In the genomic region with DNA sequence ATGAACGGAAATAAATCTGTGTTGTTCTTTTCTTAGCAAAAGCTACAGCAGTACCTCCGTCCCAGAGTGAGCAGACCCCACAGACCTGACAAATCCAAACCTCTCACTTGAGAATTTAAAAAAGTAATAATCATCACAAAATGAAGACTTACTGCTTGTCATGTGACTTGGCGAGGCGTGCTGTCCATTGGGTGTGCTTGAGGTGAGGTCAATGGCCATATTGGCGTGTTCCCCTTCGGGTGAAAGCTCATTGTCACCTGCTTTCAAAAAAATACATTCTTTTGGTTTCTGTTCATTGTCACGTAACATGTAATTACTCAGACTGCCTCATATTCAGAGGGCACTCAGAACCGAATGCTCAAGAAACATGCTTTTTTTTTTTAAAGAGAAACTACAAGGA, we compare ENCODE assay signal across 23 mouse cellular contexts. TPM values are rescaled to one million over a fixed set of nuclear protein-coding genes. Genes with fewer than 3 reads are reported as not detected.
A peak's percentile ranks its signal among the peaks of the same experiment; 100 is the strongest.
DNase-seq lines count a peak whose midpoint lies in the region; ATAC-seq and TF ChIP-seq lines count a peak whose summit lies in the region.
"Had no signal": no experiment of that assay in that cellular context is flagged by ENCODE, and none has a peak within 500 bp of the region (broad histone marks: within the 10 kb centered on the region; RNA-seq: fewer than 3 reads in every experiment).

No protein-coding gene starts in this region.

- H3K4me2 ChIP-seq in hindbrain, embryonic 12.5 days (replicated peaks), result no peak overlapping the region
- H3K4me2 ChIP-seq in midbrain, embryonic 16.5 days (ENCODE audit: low read length), result no peak overlapping the region
- H3K4me2 ChIP-seq: embryonic facial prominence, embryonic 15.5 days; hindbrain, embryonic 14.5 days; liver, embryonic 15.5 days; midbrain, embryonic 13.5 days; neural tube, embryonic 12.5 days had no signal

- no peaks in the 10 kb centered on the region for H3K9me3 ChIP-seq in hindbrain, embryonic 12.5 days (replicated peaks)
- no peaks in the 10 kb centered on the region for H3K9me3 ChIP-seq in midbrain, embryonic 16.5 days (replicated peaks; ENCODE audit: control insufficient read depth, low read length, poor library complexity, severe bottlenecking)
- H3K9me3 ChIP-seq: embryonic facial prominence, embryonic 15.5 days; heart, embryonic 10.5 days; limb, embryonic 10.5 days; liver, embryonic 15.5 days; midbrain, embryonic 13.5 days; neural tube, embryonic 12.5 days had no signal

- no peak for TF ChIP-seq POLR2A in thymus, adult 2 months (IDR thresholded peaks at IDR 0.05; ENCODE audit: control insufficient read depth, extremely low read depth, insufficient read depth, low read length, poor library complexity)
- no peak for TF ChIP-seq POLR2A in bone marrow, adult 2 months (IDR thresholded peaks at IDR 0.05; ENCODE audit: borderline replicate concordance, control insufficient read depth, low read depth, low read length)

- ATAC-seq in megakaryocyte, adult 5-6 weeks (ENCODE audit: poor library complexity, severe bottlenecking), result 0 out of 2 replicates have a peak, but pooled peaks have one; percentile 12
- no peak for ATAC-seq in hindbrain, embryonic 12.5 days (ENCODE audit: low FRiP score)
- ATAC-seq in midbrain, embryonic 16.5 days, result no peak
- ATAC-seq: midbrain, embryonic 13.5 days had no signal

- H3K27ac ChIP-seq in thymus, adult 2 months (ENCODE audit: control insufficient read depth, insufficient read depth, low read length), result no peak overlapping the region
- no peak overlapping the region for H3K27ac ChIP-seq in bone marrow, adult 2 months (ENCODE audit: control insufficient read depth, insufficient read depth, low read depth, low read length, poor library complexity)
- no peak overlapping the region for H3K27ac ChIP-seq in hindbrain, embryonic 12.5 days
- H3K27ac ChIP-seq in midbrain, embryonic 16.5 days (ENCODE audit: low read length), result no peak overlapping the region
- H3K27ac ChIP-seq: embryonic facial prominence, embryonic 15.5 days; heart, embryonic 10.5 days; hindbrain, embryonic 14.5 days; kidney, postnatal 0 days; limb, embryonic 10.5 days; liver, embryonic 15.5 days; midbrain, embryonic 13.5 days; neural tube, embryonic 12.5 days had no signal

- WGBS in thymus, adult 2 months, result 29% methylated on average over 8 of the region's 8 CpGs
- 9% methylated on average over 8 of the region's 8 CpGs for WGBS in bone marrow, adult 2 months
- 86% methylated on average over 8 of the region's 8 CpGs for WGBS in hindbrain, embryonic 12.5 days
- WGBS in midbrain, embryonic 16.5 days, result 90% methylated on average over 8 of the region's 8 CpGs

- no peak for TF ChIP-seq CTCF in thymus, adult 2 months (IDR thresholded peaks at IDR 0.05; ENCODE audit: borderline replicate concordance, control insufficient read depth, extremely low read depth, insufficient read depth, low read length, poor library complexity)
- no peak for TF ChIP-seq CTCF in bone marrow, adult 2 months (IDR thresholded peaks at IDR 0.05; ENCODE audit: control insufficient read depth, insufficient read depth, low read length)

- peak overlapping the region; percentile 18 for H3K4me3 ChIP-seq in thymus, adult 2 months (ENCODE audit: control insufficient read depth, insufficient read depth, low read length)
- H3K4me3 ChIP-seq in bone marrow, adult 2 months (replicated peaks; ENCODE audit: control insufficient read depth, low read depth, low read length), result peak overlapping the region; percentile 51
- no peak overlapping the region for H3K4me3 ChIP-seq in hindbrain, embryonic 12.5 days
- H3K4me3 ChIP-seq in midbrain, embryonic 16.5 days (ENCODE audit: low read depth, low read length), result no peak overlapping the region
- H3K4me3 ChIP-seq: embryonic facial prominence, embryonic 15.5 days; heart, embryonic 10.5 days; limb, embryonic 10.5 days; liver, embryonic 15.5 days; midbrain, embryonic 13.5 days; neural tube, embryonic 12.5 days had no signal

- peaks cover 8% of the 10 kb centered on the region for H3K4me1 ChIP-seq in thymus, adult 2 months (replicated peaks; ENCODE audit: control insufficient read depth, insufficient read depth, low read length)
- H3K4me1 ChIP-seq in bone marrow, adult 2 months (ENCODE audit: control insufficient read depth, insufficient read depth, low read length), result no peaks in the 10 kb centered on the region; the same call in 1 of the 2 replicates
- peaks cover 7% of the 10 kb centered on the region; the same call in 1 of the 2 replicates for H3K4me1 ChIP-seq in hindbrain, embryonic 12.5 days
- H3K4me1 ChIP-seq in midbrain, embryonic 16.5 days (ENCODE audit: control insufficient read depth, insufficient read depth, low read length), result peaks cover 8% of the 10 kb centered on the region

- H3K27me3 ChIP-seq in thymus, adult 2 months (ENCODE audit: control insufficient read depth, insufficient read depth, low read length), result no peaks in the 10 kb centered on the region
- H3K27me3 ChIP-seq in hindbrain, embryonic 12.5 days, result no peaks in the 10 kb centered on the region
- no peaks in the 10 kb centered on the region for H3K27me3 ChIP-seq in midbrain, embryonic 16.5 days (ENCODE audit: control insufficient read depth, insufficient read depth, low read depth, low read length)
- H3K27me3 ChIP-seq: embryonic facial prominence, embryonic 15.5 days; midbrain, embryonic 13.5 days; neural tube, embryonic 12.5 days had no signal

- DNase-seq in thymus, adult 2 months, result no peak
- DNase-seq in thymus, adult 18-20 months, result no peak
- no peak for DNase-seq in embryo, embryonic 10 days (ENCODE audit: low spot score)
- DNase-seq: adrenal gland, postnatal 14 days; cerebellum, adult 2 months; gastrocnemius, postnatal 14 days; heart, postnatal 10 days; kidney, adult 11 months; lung, postnatal 14 days; spleen, adult 18-20 months; thymus, postnatal 14 days had no signal

- no peak overlapping the region for H3K9ac ChIP-seq in hindbrain, embryonic 12.5 days
- H3K9ac ChIP-seq in midbrain, embryonic 16.5 days (ENCODE audit: low read depth, low read length), result no peak overlapping the region
- H3K9ac ChIP-seq: embryonic facial prominence, embryonic 15.5 days; hindbrain, embryonic 14.5 days; liver, embryonic 15.5 days; midbrain, embryonic 13.5 days; neural tube, embryonic 12.5 days had no signal

- no peaks in the 10 kb centered on the region; the same call in 1 of the 2 replicates for H3K36me3 ChIP-seq in thymus, adult 2 months (ENCODE audit: control insufficient read depth, insufficient read depth, low read length)
- H3K36me3 ChIP-seq in hindbrain, embryonic 12.5 days, result no peaks in the 10 kb centered on the region
- no peaks in the 10 kb centered on the region for H3K36me3 ChIP-seq in midbrain, embryonic 16.5 days (ENCODE audit: control insufficient read depth, insufficient read depth, low read length)
- H3K36me3 ChIP-seq: embryonic facial prominence, embryonic 15.5 days; heart, embryonic 10.5 days; limb, embryonic 10.5 days; liver, embryonic 15.5 days; midbrain, embryonic 13.5 days; neural tube, embryonic 12.5 days had no signal

RNA-seq across cellular contexts. Expression of gene Ikzf2, which starts 4.0 kb away (rescaled TPM):
- 13.6 and 17.8 TPM in 2 replicates for polyA plus RNA-seq in thymus, adult 2 months (2012; rRNA removed)
- polyA plus RNA-seq in bone marrow, adult 2 months (2011; ENCODE audit: insufficient read depth, insufficient read length, low replicate concordance, missing spikeins), result 0.92 and 1.4 TPM in 2 replicates
- total RNA-seq in megakaryocyte, adult 5-6 weeks (2015), result 6.7 and 10.8 TPM in 2 replicates
- 6.8 and 8.8 TPM in 2 replicates for total RNA-seq in megakaryocyte, adult 5-6 weeks (2017)
- 4.0 and 6.2 TPM in 2 replicates for polyA plus RNA-seq in hindbrain, embryonic 12.5 days (2016; fragmentation: Nextera tagmentation; extraction: Ambion mirVana)
- polyA plus RNA-seq in midbrain, embryonic 16.5 days (2015; fragmentation: Nextera tagmentation; extraction: Ambion mirVana), result 3.8 and 5.0 TPM in 2 replicates

Comparison
In these comparisons a context has a peak if more than half of its experiments do, and no peak if none do; other contexts are left out.
1. H3K4me3 ChIP-seq: peak in thymus, adult 2 months (single experiment) and bone marrow, adult 2 months (single experiment); none in hindbrain, embryonic 12.5 days (single experiment) and midbrain, embryonic 16.5 days (single experiment).